Mouse (Mus musculus) cerebellum, postnatal 14 days (tissue): Measurements from ENCODE around the gene Abtb1.

Experiments used
- DNase-seq, 2 experiments: peaks; one replicate each; pipeline ENCODE4 v3.0.0; 2021; ENCODE audit warnings: mixed read lengths in 2 of 2

Abtb1 gene

GRCm38 (mm10) chr6:88803051-88803450 lies 38.7 kb downstream of the Abtb1 start:
- no peak for DNase-seq

DNA sequence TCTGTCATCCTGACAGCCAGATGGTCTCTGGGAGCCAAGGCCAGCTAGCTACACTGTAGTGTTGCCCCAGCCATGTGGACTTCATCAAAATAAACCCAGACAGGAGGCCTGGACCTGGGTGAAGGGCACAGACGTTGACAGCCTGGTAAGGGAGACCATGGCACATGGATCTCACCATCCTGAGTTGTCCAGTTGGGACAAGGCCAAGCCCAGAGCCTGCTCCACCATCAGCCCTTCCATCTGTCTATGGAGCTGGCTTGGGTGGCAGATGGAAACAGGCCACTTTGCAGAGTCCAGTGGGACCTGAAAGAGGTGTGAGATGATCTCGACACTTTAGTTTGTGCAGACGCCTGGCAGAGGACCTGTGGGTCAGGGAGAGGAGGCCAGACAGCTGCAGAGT lies 41.0 kb downstream of the Abtb1 start:
- peak; percentile 93 to 96 for DNase-seq

DNA sequence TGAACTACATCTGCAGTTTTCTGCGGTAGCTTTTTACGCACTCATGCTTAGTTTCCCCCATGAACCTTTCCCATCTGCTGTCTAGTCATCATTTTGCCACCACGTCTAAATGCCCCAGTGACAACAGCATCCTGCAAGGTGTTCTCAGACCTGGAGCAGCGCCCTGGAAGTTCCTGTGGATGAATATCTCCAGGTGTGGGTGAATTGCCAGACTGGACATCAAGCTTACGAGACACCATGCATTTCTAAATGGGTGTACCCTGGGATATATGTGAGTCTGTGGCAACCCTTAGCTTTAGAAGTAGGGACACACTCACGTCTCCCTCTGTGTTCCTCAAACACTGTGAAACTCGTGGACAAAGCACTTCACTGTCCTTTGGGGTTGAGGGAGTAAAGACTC lies 41.6 kb downstream of the Abtb1 start:
- peak in 1 of 2 experiments; percentile 56 for DNase-seq

- DNase-seq, result peak; percentile 60 to 61
Observed at GRCm38 (mm10) chr6:88794561-88794971, 47.2 kb downstream of the Abtb1 start.

GRCm38 (mm10) chr6:88793872-88794271 lies 47.9 kb downstream of the Abtb1 start:
- no peak for DNase-seq

GRCm38 (mm10) chr6:88793243-88793642 lies 48.5 kb downstream of the Abtb1 start:
- DNase-seq, result peak; percentile 76 to 80

- DNase-seq, result peak in 1 of 2 experiments; percentile 64
Observed at GRCm38 (mm10) chr6:88792147-88792691, 49.6 kb downstream of the Abtb1 start.

DNA sequence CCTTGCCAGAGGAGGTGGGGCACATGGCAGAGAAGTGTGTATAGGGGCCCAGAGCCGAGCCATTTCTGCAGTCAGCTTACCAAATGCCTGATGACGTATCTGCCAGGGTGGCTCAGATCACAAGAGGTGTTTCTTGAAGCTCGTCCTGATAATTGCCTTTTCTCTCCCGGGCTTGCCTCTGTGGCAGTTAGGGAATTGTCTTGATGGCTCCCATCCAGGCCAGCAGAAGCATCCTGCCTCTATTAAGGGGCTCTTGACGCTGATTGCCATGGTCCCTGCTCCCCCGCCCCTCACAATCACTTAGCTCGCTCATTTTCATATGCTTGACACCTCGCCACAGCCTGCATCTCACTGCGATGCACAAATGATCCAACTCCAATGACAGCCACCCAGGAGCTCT lies 50.5 kb downstream of the Abtb1 start:
- DNase-seq, result no peak

GRCm38 (mm10) chr6:88788219-88788618 lies 53.6 kb downstream of the Abtb1 start:
- DNase-seq, result peak; percentile 65 to 70

- DNase-seq, result peak; percentile 78 to 88
Observed at GRCm38 (mm10) chr6:88787496-88787895, 54.3 kb downstream of the Abtb1 start.

GRCm38 (mm10) chr6:88786732-88787445 lies 54.9 kb downstream of the Abtb1 start:
- peak; percentile 88 to 90 for DNase-seq
